Mouse (Mus musculus): ENCODE measurements at regions not wholly inside any gene's neighbourhood (a gene's known extent, or its start where the extent isn't known, plus 50 kb on each side); places are given as distances from the start of the nearest gene placed in this dataset.

GRCm38 (mm10) chr12:13709806-13710205 is 440.9 kb downstream of the Nbas start:
- no peak overlapping the region for H3K9ac ChIP-seq
- no peak overlapping the region for H3K4me2 ChIP-seq
- H3K4me3 ChIP-seq = no peak overlapping the region
- H3K27ac ChIP-seq = no peak overlapping the region
- 62% methylated on average over 3 of the region's 3 CpGs for WGBS (ENCODE audit: insufficient replicate concordance)
- H3K27me3 ChIP-seq (replicated peaks) = no peaks in the 10 kb centered on the region
- H3K4me1 ChIP-seq = no peaks in the 10 kb centered on the region
- no peaks in the 10 kb centered on the region for H3K36me3 ChIP-seq
- H3K9me3 ChIP-seq (replicated peaks) = no peaks in the 10 kb centered on the region
- ATAC-seq = no peak

DNA sequence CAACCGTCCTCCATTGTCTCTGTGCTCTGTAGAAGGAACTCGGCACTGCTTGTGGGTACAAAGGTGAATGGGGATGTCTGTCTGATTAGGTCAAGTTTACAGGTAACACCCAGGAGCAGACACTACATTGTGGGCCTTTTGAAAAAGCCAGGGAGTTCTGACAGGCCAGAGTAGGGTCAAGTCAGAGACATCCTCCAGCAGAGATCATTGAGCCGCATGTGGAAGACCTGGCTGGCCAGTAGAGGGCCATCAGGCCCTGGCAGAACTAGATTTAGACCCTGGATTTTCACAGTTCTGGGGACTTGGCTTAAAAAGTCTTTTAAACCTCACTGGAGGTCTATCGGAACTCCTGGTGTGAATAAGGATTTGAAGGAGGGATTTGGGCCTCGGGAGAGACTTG is 438.8 kb downstream of the Nbas start:
- H3K9me3 ChIP-seq (replicated peaks) = no peaks in the 10 kb centered on the region
- no peak overlapping the region for H3K4me2 ChIP-seq
- no peak overlapping the region for H3K4me3 ChIP-seq
- H3K27me3 ChIP-seq (replicated peaks) = no peaks in the 10 kb centered on the region
- no peak for ATAC-seq
- no peak overlapping the region for H3K9ac ChIP-seq
- no peak overlapping the region for H3K27ac ChIP-seq
- no peaks in the 10 kb centered on the region for H3K36me3 ChIP-seq
- WGBS (ENCODE audit: insufficient replicate concordance) = 62% methylated on average over 5 of the region's 5 CpGs
- no peaks in the 10 kb centered on the region for H3K4me1 ChIP-seq

DNA sequence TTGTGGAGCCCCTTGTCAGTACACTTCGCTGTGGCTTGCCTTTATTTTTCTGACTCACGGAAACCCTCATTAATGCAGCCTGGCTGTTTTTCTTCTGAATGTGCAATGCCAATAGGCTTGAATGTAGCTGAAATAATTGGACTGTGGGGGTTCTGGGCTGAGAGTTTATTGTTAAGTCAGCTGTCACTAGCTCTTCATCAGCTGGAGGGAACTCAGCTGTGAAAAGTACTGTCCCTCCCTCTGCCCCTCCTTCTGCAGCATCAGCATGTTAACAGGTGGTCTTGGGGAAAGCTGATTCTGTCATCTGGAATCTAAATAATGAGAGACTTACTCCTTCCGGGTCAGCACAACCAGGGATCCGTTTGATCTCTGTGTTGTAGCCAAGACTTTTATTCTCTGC is 437.6 kb downstream of the Nbas start:
- Histone ChIP-seq H3K9me3 (replicated peaks) (no peaks in the 10 kb centered on the region), H3K27ac (no peak overlapping the region), H3K4me3 (no peak overlapping the region), H3K4me2 (no peak overlapping the region), H3K4me1 (no peaks in the 10 kb centered on the region), H3K9ac (no peak overlapping the region), H3K27me3 (replicated peaks) (no peaks in the 10 kb centered on the region), H3K36me3 (no peaks in the 10 kb centered on the region)
- 58% methylated on average over 4 of the region's 4 CpGs for WGBS (ENCODE audit: insufficient replicate concordance)
- no peak for ATAC-seq

- Histone ChIP-seq H3K27me3 (replicated peaks) (no peaks in the 10 kb centered on the region), H3K27ac (no peak overlapping the region), H3K4me3 (no peak overlapping the region), H3K4me2 (no peak overlapping the region), H3K9ac (no peak overlapping the region), H3K36me3 (no peaks in the 10 kb centered on the region), H3K4me1 (no peaks in the 10 kb centered on the region), H3K9me3 (replicated peaks) (no peaks in the 10 kb centered on the region)
- 70% methylated on average over 3 of the region's 3 CpGs for WGBS (ENCODE audit: insufficient replicate concordance)
- no peak for ATAC-seq
Observed at GRCm38 (mm10) chr12:13703604-13704003, 434.7 kb downstream of the Nbas start.

- Histone ChIP-seq H3K4me3 (no peak overlapping the region), H3K27ac (no peak overlapping the region), H3K9me3 (replicated peaks) (no peaks in the 10 kb centered on the region), H3K27me3 (replicated peaks) (no peaks in the 10 kb centered on the region), H3K4me1 (no peaks in the 10 kb centered on the region), H3K9ac (no peak overlapping the region), H3K36me3 (no peaks in the 10 kb centered on the region), H3K4me2 (no peak overlapping the region)
- 82% methylated on average over 2 of the region's 2 CpGs for WGBS (ENCODE audit: insufficient replicate concordance)
- no peak for ATAC-seq
Observed at GRCm38 (mm10) chr12:13699858-13700257, 430.9 kb downstream of the Nbas start.

GRCm38 (mm10) chr12:13698834-13699233 is 429.9 kb downstream of the Nbas start:
- Histone ChIP-seq H3K36me3 (no peaks in the 10 kb centered on the region), H3K9ac (no peak overlapping the region), H3K9me3 (replicated peaks) (no peaks in the 10 kb centered on the region), H3K4me2 (no peak overlapping the region), H3K4me1 (no peaks in the 10 kb centered on the region), H3K27ac (no peak overlapping the region), H3K4me3 (no peak overlapping the region), H3K27me3 (replicated peaks) (no peaks in the 10 kb centered on the region)
- 38% methylated on average over 4 of the region's 4 CpGs for WGBS (ENCODE audit: insufficient replicate concordance)
- no peak for ATAC-seq

DNA sequence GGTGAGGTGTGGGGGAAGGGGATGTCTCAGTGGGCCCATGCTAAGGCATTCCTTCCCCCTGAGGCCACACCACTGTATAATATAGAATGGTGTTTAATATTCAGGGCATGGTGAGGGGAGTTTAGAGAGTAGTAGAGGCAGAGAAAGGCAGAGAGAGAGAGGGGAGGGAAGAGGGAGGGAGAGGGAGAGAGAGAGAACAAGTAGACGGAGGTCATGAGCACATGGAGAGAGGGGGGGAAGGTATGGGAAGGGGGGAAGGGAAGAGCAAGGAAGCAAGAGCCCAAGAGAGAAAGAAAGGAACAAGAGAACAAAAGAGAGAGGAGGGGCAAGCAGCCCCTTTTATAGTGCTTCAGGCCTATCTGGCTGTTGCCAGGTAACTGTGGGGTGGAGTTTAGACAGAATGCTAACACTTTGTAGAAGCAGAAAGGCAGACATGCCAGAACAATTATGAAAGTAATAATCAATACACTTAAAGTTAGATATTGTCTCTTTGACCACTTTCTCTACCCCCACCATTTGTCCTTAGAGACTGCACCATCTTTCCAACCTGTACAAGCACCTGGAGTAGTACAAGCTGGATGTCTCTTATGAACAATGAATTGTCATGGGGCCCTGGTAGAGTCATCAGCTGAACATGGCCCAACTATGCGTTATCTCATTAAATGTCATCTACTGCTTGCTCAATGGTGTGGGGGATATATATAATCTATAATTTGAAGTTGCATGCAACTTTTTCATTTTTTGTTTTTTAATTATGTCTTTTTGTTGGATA is 422.6 kb downstream of the Nbas start:
- Histone ChIP-seq H3K4me3 (no peak overlapping the region), H3K4me2 (no peak overlapping the region), H3K4me1 (no peaks in the 10 kb centered on the region), H3K9me3 (replicated peaks) (no peaks in the 10 kb centered on the region), H3K9ac (no peak overlapping the region), H3K36me3 (no peaks in the 10 kb centered on the region), H3K27me3 (replicated peaks) (no peaks in the 10 kb centered on the region), H3K27ac (no peak overlapping the region)
- 63% methylated on average over 2 of the region's 2 CpGs for WGBS (ENCODE audit: insufficient replicate concordance)
- ATAC-seq = no peak

GRCm38 (mm10) chr12:13677266-13677665 is 408.3 kb downstream of the Nbas start:
- no peak overlapping the region for H3K9ac ChIP-seq
- no peaks in the 10 kb centered on the region for H3K9me3 ChIP-seq (replicated peaks)
- no peaks in the 10 kb centered on the region for H3K4me1 ChIP-seq
- no peak overlapping the region for H3K27ac ChIP-seq
- no peak for ATAC-seq
- H3K4me3 ChIP-seq = no peak overlapping the region
- no peaks in the 10 kb centered on the region for H3K36me3 ChIP-seq
- H3K27me3 ChIP-seq (replicated peaks) = no peaks in the 10 kb centered on the region
- 73% methylated on average over 1 of the region's 1 CpGs for WGBS (ENCODE audit: insufficient replicate concordance)
- H3K4me2 ChIP-seq = no peak overlapping the region

DNA sequence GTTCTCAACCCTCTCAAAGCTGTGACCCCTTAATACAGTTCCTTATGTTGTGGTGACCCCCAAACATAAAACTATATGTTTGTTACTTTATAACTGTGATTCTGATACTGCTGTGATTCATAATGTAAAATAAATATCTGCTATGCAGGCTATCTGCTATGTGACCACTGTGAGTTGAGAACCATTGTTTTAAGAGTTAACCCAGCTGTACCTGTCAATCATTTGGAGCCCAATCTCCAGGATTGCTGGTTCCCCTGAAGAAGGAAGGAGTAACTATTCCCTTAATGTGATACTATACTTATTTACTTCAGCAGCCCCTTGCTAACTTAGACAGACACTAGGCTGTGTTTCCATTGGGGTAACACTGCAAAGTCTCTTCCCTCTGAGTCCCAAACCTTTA is 400.5 kb downstream of the Nbas start:
- no peaks in the 10 kb centered on the region for H3K9me3 ChIP-seq (replicated peaks)

DNA sequence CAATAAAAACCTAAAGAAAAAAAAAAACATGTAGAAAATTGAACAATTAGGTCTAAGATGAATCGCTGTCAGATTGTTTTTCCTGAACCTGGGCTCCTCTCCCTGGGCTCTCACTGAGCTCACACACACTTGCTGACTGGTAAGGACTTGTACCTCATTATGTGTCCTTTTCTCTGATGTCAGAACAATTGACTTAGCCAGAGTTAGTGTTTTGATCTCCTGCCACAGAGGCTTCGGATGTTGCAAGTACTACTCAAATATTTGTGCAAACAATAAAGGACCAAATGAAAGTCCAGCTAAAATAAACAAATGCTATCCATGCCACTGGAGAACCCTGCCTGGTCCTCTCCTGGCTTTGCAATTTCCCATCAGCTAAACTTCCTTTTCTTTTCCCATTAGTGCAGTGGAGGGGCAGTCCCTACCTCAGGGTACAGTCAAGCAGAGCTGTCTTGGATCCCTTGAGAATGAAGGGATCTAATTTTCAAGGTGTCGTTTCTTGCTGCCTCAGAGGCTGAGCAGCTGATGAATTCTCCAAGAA is 399.6 kb downstream of the Nbas start:
- Histone ChIP-seq H3K27ac (no peak overlapping the region), H3K27me3 (replicated peaks) (no peaks in the 10 kb centered on the region), H3K9ac (no peak overlapping the region), H3K4me1 (no peaks in the 10 kb centered on the region), H3K4me3 (no peak overlapping the region), H3K36me3 (no peaks in the 10 kb centered on the region), H3K9me3 (replicated peaks) (no peaks in the 10 kb centered on the region), H3K4me2 (no peak overlapping the region)
- 67% methylated on average over 3 of the region's 3 CpGs for WGBS (ENCODE audit: insufficient replicate concordance)
- ATAC-seq = peak; percentile 70

More for the DNA sequence above, 400.5 kb downstream of the Nbas start:
- ATAC-seq = no peak
- Histone ChIP-seq H3K9ac (no peak overlapping the region), H3K27ac (no peak overlapping the region), H3K4me3 (no peak overlapping the region), H3K4me2 (no peak overlapping the region), H3K27me3 (replicated peaks) (no peaks in the 10 kb centered on the region), H3K4me1 (no peaks in the 10 kb centered on the region), H3K36me3 (no peaks in the 10 kb centered on the region)

DNA sequence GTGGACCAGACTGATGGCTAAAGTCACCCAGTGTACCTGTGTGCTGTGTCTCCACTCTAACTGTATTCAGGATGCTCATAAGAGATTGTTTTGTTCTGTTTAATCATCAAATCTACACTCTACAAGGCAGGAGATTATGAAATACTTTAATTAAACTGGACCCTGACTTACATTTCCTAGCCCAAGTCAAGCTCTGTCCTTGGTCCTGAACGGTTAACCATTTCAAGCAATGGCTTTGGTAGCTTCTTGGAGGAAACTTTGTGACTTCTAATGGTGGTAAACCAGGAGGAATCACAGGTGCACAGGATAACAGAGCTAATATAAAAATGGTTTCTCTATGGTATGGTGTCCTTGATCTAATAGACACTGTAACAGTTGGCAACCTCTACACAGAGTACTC is 370.4 kb downstream of the Nbas start:
- Histone ChIP-seq H3K36me3 (no peaks in the 10 kb centered on the region), H3K4me2 (no peak overlapping the region), H3K9ac (no peak overlapping the region), H3K27me3 (replicated peaks) (no peaks in the 10 kb centered on the region), H3K4me1 (no peaks in the 10 kb centered on the region), H3K27ac (no peak overlapping the region), H3K9me3 (replicated peaks) (no peaks in the 10 kb centered on the region), H3K4me3 (no peak overlapping the region)
- no peak for ATAC-seq
- WGBS (ENCODE audit: insufficient replicate concordance) = 39% methylated on average over 1 of the region's 1 CpGs

Data from liver, embryonic 12.5 days (tissue).